Mouse (Mus musculus) stomach, embryonic 16.5 days (tissue): ENCODE results near the gene Cadm2. TPM values are rescaled to one million over a fixed set of nuclear protein-coding genes. Genes with fewer than 3 reads are reported as not detected.
A peak's percentile ranks its signal among the peaks of the same experiment; 100 is the strongest.

Experiments used
- ATAC-seq: fragments of 200-750 bp; cut with Nextera tagmentation; 2 replicates; pipeline ENCODE4 v1.8.0; 2017; ENCODE audit warnings: moderate number of reproducible peaks, moderate TSS enrichment; ENCODE audit not compliant: insufficient read depth, low FRiP score
- H3K27ac ChIP-seq: fragments of 300-500 bp; sonication (generic); 2 replicates; pipeline ENCODE4 v1.5.1; 2014; ENCODE audit warnings: low read length
- H3K27me3 ChIP-seq: fragments of 300-500 bp; sonication (generic); 2 replicates; pipeline ENCODE4 v1.6.1; 2014; ENCODE audit warnings: low read length, control low read depth, mixed read lengths; ENCODE audit not compliant: control insufficient read depth, insufficient read depth
- H3K36me3 ChIP-seq: fragments of 300-500 bp; sonication (generic); 2 replicates; pipeline ENCODE4 v1.6.1; 2014; ENCODE audit warnings: low read length; ENCODE audit not compliant: control insufficient read depth, insufficient read depth
- H3K4me1 ChIP-seq: fragments of 300-500 bp; sonication (generic); 2 replicates; pipeline ENCODE4 v1.6.1; 2014; ENCODE audit warnings: low read length, control low read depth, mixed read lengths; ENCODE audit not compliant: control insufficient read depth, insufficient read depth
- H3K4me2 ChIP-seq: fragments of 300-500 bp; sonication (generic); 2 replicates; pipeline ENCODE4 v1.6.1; 2014; ENCODE audit warnings: low read depth, low read length, mixed read lengths
- H3K4me3 ChIP-seq: fragments of 300-500 bp; sonication (generic); replicated peaks from 2 replicates; pipeline ENCODE4 v1.5.1; 2014; ENCODE audit warnings: mild to moderate bottlenecking, low read length
- H3K9ac ChIP-seq: fragments of 300-500 bp; sonication (generic); 2 replicates; pipeline ENCODE4 v1.6.1; 2014; ENCODE audit warnings: low read length
- H3K9me3 ChIP-seq: fragments of 300-500 bp; sonication (generic); replicated peaks from 2 replicates; pipeline ENCODE4 v1.6.1; 2016; ENCODE audit warnings: low read length, control low read depth; ENCODE audit not compliant: control insufficient read depth
- WGBS: fragments of 180-500 bp; shearing (Covaris S2); extraction: QIAGEN DNeasy Blood & Tissue Kit; methylation state at CpG from one replicate; pipeline ENCODE4 v1.1.7; 2014; 5-methylcytosine and 5-hydroxymethylcytosine counted together
- polyA plus RNA-seq: library from polyadenylated mRNA; unstranded; fragments of >200 nt; fragmentation: Nextera tagmentation; extraction: Ambion mirVana; gene quantifications from 2 replicates; pipeline ENCODE4 v1.2.1, GENCODE M21; 2015

Gene Cadm2
- polyA plus RNA-seq, 1 experiment from 2014 or later = 0.76 TPM

DNA sequence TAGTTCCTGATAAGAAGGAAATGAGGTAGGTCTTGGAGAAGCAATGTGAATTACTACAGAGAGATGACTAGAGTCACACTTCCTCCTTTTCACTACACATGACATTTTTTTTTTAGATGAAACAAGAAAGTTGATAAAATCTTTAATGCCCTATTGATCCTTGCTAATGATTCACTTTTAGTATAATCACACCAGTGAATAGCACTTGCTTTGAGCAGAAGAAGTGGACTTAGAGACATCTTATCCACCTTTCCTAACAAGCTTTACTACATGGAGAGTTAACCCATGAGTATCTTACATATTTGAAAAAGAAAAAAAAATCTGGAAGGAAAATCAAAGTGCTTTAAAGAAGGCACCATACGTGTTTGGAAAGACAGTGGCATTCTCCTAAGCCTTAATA is 93.7 kb downstream of the Cadm2 start:
- no peaks in the 10 kb centered on the region for H3K36me3 ChIP-seq
- no peak for ATAC-seq
- H3K4me2 ChIP-seq = no peak overlapping the region
- H3K4me3 ChIP-seq = no peak overlapping the region
- no peak overlapping the region for H3K9ac ChIP-seq
- no peaks in the 10 kb centered on the region for H3K4me1 ChIP-seq
- H3K9me3 ChIP-seq = no peaks in the 10 kb centered on the region
- WGBS = 80% methylated on average over 1 of the region's 1 CpGs
- no peak overlapping the region for H3K27ac ChIP-seq
- no peaks in the 10 kb centered on the region for H3K27me3 ChIP-seq

GRCm38 (mm10) chr16:67524878-67525277 is 95.8 kb downstream of the Cadm2 start:
- ATAC-seq = no peak
- Histone ChIP-seq H3K9ac (no peak overlapping the region), H3K9me3 (no peaks in the 10 kb centered on the region), H3K4me1 (no peaks in the 10 kb centered on the region), H3K4me2 (no peak overlapping the region), H3K27me3 (no peaks in the 10 kb centered on the region), H3K36me3 (no peaks in the 10 kb centered on the region), H3K27ac (no peak overlapping the region), H3K4me3 (no peak overlapping the region)
- 65% methylated on average over 1 of the region's 1 CpGs for WGBS

GRCm38 (mm10) chr16:67518311-67518710 is 102.4 kb downstream of the Cadm2 start:
- 72% methylated on average over 3 of the region's 3 CpGs for WGBS

DNA sequence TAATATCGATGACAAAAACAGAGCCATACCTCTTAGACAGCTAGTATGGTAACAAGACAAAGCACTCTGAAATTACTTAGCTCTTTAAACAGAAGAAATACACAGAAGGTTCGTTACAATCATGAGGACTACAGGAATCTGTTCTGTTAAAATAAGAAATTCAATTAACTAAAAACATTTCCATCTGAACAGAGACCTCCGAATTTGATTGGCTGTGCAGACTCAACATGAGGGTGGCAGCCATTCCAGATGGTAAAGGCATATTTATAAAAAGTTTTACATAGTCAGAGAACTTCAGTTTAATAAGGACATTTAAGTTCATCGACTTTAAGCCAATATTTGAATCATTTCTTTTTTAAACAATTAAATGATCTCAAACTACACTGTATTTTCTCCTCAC is 105.2 kb downstream of the Cadm2 start:
- Histone ChIP-seq H3K4me1 (no peaks in the 10 kb centered on the region), H3K9ac (no peak overlapping the region), H3K4me2 (no peak overlapping the region), H3K36me3 (no peaks in the 10 kb centered on the region), H3K27me3 (no peaks in the 10 kb centered on the region), H3K4me3 (no peak overlapping the region), H3K9me3 (no peaks in the 10 kb centered on the region), H3K27ac (no peak overlapping the region)
- WGBS = 70% methylated on average over 4 of the region's 4 CpGs
- ATAC-seq = no peak

More at GRCm38 (mm10) chr16:67518311-67518710, 102.4 kb downstream of the Cadm2 start:
- no peak for ATAC-seq
- Histone ChIP-seq H3K9me3 (no peaks in the 10 kb centered on the region), H3K9ac (no peak overlapping the region), H3K4me1 (no peaks in the 10 kb centered on the region), H3K27me3 (no peaks in the 10 kb centered on the region), H3K27ac (no peak overlapping the region), H3K4me3 (no peak overlapping the region), H3K4me2 (no peak overlapping the region), H3K36me3 (no peaks in the 10 kb centered on the region)

DNA sequence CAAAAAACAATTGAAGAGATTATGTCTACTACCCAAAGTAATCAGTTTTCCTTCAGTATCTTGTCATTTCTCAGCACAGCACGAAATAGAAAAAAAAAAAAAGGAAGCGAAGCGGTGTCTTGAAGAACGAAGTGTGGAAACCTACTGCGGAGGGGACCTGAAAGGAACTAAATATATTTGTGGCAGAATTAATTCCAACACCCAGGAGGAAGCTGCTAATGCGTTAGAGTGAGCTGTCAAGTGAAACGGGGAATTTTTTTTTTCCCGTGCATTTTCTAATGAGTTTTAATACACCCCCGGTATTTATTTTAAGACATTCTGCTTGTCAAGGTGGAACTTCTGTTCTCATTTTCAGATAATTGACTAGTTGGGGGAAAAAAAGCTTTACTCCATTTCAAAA is 111.6 kb downstream of the Cadm2 start:
- ATAC-seq = no peak
- Histone ChIP-seq H3K36me3 (no peaks in the 10 kb centered on the region), H3K9ac (no peak overlapping the region), H3K27ac (no peak overlapping the region), H3K4me1 (no peaks in the 10 kb centered on the region), H3K9me3 (no peaks in the 10 kb centered on the region), H3K4me2 (no peak overlapping the region), H3K4me3 (no peak overlapping the region), H3K27me3 (no peaks in the 10 kb centered on the region)
- WGBS = 86% methylated on average over 9 of the region's 9 CpGs

GRCm38 (mm10) chr16:67482542-67482941 is 138.2 kb downstream of the Cadm2 start:
- Histone ChIP-seq H3K4me1 (no peaks in the 10 kb centered on the region), H3K27me3 (no peaks in the 10 kb centered on the region), H3K36me3 (no peaks in the 10 kb centered on the region), H3K27ac (no peak overlapping the region), H3K9ac (no peak overlapping the region), H3K4me3 (no peak overlapping the region), H3K9me3 (no peaks in the 10 kb centered on the region), H3K4me2 (no peak overlapping the region)
- no peak for ATAC-seq
- WGBS = 80% methylated on average over 7 of the region's 7 CpGs

DNA sequence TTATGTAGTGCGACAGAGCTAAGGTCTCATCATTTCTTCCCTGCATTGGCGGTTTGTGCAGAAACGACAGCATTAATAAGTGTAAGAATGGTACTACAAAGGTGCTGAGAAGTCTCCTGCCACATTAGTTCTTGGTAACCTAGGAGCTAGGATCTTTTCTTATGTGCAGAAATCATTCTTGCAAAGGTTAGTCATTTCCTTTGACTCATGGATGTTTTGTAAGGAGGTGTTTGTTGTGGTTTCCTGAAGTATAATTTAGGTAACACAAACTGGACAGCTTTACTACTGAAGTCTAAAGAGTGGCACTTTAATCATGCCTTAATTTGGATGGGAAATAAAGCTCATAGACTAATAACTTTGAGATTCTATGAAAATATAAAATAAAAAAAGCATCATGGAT is 153.7 kb downstream of the Cadm2 start:
- no peak for ATAC-seq
- Histone ChIP-seq H3K9ac (no peak overlapping the region), H3K4me3 (no peak overlapping the region), H3K27me3 (no peaks in the 10 kb centered on the region), H3K9me3 (no peaks in the 10 kb centered on the region), H3K27ac (no peak overlapping the region), H3K4me2 (no peak overlapping the region), H3K4me1 (no peaks in the 10 kb centered on the region), H3K36me3 (no peaks in the 10 kb centered on the region)
- 89% methylated on average over 3 of the region's 3 CpGs for WGBS

DNA sequence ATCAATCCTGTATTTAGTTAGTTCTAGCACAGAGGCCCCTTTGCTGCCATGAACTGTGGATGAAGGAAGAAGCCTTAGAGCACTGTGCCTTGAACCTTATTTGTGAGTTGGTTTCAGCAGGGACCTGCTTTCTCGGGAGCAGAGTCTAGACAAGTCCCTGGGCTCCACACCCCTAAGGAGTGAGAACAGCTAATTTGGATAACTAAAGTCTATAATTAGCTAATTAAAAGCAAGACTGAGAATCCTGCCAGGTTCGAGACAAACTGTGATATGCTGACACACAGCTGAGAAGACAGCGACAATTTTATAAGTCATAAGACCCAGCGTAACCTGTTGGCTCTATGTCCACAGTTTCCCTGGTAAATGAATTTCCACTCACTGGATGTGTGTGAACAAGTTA is 184.4 kb downstream of the Cadm2 start:
- Histone ChIP-seq H3K4me1 (no peaks in the 10 kb centered on the region), H3K4me3 (no peak overlapping the region), H3K9ac (no peak overlapping the region), H3K4me2 (no peak overlapping the region), H3K27ac (no peak overlapping the region), H3K27me3 (no peaks in the 10 kb centered on the region), H3K36me3 (no peaks in the 10 kb centered on the region), H3K9me3 (no peaks in the 10 kb centered on the region)
- ATAC-seq = 0 out of 2 replicates have a peak, but pooled peaks have one; percentile 3
- whole genome bisulfite sequencing = 75% methylated on average over 4 of the region's 4 CpGs

DNA sequence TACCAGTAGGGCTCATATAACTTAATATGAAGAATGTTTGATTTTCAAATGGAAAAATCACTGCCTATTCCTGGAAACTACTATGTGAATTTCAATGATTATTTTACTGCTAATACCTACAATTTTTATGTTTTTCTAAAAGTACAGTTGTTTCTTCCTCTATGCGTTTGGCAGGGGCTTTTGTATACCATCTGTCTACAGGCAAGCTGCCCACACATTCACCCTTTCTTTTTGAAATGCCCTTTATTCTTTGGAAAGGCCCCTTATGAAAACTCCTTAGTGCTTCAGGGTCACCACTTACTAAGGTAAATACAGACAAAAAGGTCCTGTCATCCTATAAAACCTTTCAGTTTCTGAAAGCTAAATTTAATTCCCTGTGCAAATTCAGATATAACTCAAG is 195.3 kb downstream of the Cadm2 start:
- H3K27ac ChIP-seq = no peak overlapping the region
- H3K9ac ChIP-seq = no peak overlapping the region
- H3K27me3 ChIP-seq = no peaks in the 10 kb centered on the region
- H3K4me1 ChIP-seq = no peaks in the 10 kb centered on the region
- WGBS = 42% methylated on average over 1 of the region's 1 CpGs
- no peaks in the 10 kb centered on the region for H3K9me3 ChIP-seq
- no peak overlapping the region for H3K4me2 ChIP-seq
- no peak for ATAC-seq
- H3K4me3 ChIP-seq = no peak overlapping the region
- no peaks in the 10 kb centered on the region for H3K36me3 ChIP-seq

GRCm38 (mm10) chr16:67410926-67411325 is 209.8 kb downstream of the Cadm2 start:
- Histone ChIP-seq H3K4me3 (no peak overlapping the region), H3K4me2 (no peak overlapping the region), H3K9ac (no peak overlapping the region), H3K27ac (no peak overlapping the region), H3K36me3 (no peaks in the 10 kb centered on the region), H3K27me3 (no peaks in the 10 kb centered on the region), H3K4me1 (no peaks in the 10 kb centered on the region), H3K9me3 (no peaks in the 10 kb centered on the region)
- ATAC-seq = no peak
- 66% methylated on average over 3 of the region's 3 CpGs for WGBS
